Mouse (Mus musculus): ENCODE measurements around the gene Tnik. TPM values are rescaled to one million over a fixed set of nuclear protein-coding genes. Genes with fewer than 3 reads are reported as not detected.

The Tnik gene
- polyA plus RNA-seq, 1 experiment from 2014 or later, result 13.8 TPM

Small RNA genes lying within 50 kb of the gene (microRNA-seq; reads per million reads assigned to microRNA genes)
- gene Mir466q, result not detected
